Mouse (Mus musculus): Measurements from ENCODE around the gene Coq5. TPM values are rescaled to one million over a fixed set of nuclear protein-coding genes. Genes with fewer than 3 reads are reported as not detected.

Coq5 gene
- polyA plus RNA-seq, 1 experiment, result 103 TPM

DNA sequence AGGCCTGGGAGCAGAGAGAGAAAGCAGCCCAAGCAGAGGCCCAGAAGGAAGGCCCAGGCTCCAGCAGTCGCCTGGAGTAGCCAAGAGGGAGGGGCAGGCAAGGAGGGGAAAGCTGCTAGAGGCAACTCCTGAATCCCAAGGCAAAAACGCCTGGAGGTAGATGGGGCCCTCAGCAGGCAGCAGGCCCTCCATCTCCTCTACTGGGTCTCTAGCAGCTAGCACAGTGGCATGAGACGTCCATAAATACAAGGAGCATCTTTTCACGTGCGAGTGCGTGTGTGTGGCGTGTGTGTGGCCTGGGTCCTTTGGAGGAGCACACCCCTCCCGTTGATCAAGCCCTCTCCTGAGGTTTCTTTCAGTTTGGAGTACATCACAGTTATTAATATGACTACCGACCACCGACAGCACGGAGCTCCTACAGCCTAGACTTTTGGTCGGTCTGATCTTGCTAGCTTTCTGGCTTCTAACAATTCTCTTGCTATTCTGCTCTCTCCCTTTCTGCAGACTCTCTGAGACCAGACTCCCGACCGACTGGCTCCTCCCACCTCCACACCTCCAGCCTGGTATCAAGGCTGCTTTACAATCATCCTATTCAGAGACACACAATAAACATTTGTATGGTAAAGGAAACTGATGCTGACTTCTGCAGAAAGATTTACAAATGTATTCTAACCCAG, 37.6 kb downstream of the Coq5 start:
- no peaks in the 10 kb centered on the region for H3K4me1 ChIP-seq (ENCODE audit: control insufficient read depth, insufficient read depth, insufficient read length, low read length)
- no peak overlapping the region for H3K27ac ChIP-seq (replicated peaks; ENCODE audit: low read depth, low read length)
- H3K4me3 ChIP-seq (ENCODE audit: insufficient read depth, low read depth, low read length), result no peak overlapping the region

DNA sequence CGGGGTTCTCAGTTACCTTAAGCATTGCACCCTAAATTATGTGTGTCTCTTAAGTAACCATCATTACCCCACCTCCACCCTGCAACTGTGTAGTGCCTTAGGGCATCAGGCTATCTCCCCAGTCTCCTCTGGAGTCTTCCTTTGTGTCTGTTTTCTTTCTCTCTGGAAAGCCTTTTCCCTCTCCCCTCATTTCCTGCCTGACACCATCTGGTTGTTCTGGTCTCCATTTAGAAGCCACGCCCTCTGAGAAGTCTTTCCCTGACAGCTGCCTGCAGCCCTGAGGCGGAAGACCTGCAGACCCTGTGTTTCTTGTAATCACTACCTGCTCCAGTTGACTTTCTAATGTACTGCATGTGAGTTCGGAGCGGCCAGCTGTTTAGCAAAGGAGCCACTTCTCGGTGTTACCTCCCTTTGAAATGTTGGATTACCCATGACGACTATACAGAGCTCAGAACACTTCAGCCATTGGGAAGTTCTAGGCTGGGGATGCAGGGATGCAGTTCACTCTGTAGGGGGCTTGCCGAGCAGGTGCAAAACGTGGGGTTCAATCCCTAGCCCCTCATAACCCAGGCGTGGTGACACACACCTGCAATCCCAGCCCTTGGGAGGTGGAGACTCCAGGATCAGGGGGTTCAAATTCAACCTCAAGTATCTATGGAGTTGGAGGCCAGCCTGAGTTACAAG, 38.3 kb downstream of the Coq5 start:
- H3K4me3 ChIP-seq (ENCODE audit: insufficient read depth, low read depth, low read length), result no peak overlapping the region
- no peak overlapping the region for H3K27ac ChIP-seq (replicated peaks; ENCODE audit: low read depth, low read length)
- no peaks in the 10 kb centered on the region for H3K4me1 ChIP-seq (ENCODE audit: control insufficient read depth, insufficient read depth, insufficient read length, low read length)

DNA sequence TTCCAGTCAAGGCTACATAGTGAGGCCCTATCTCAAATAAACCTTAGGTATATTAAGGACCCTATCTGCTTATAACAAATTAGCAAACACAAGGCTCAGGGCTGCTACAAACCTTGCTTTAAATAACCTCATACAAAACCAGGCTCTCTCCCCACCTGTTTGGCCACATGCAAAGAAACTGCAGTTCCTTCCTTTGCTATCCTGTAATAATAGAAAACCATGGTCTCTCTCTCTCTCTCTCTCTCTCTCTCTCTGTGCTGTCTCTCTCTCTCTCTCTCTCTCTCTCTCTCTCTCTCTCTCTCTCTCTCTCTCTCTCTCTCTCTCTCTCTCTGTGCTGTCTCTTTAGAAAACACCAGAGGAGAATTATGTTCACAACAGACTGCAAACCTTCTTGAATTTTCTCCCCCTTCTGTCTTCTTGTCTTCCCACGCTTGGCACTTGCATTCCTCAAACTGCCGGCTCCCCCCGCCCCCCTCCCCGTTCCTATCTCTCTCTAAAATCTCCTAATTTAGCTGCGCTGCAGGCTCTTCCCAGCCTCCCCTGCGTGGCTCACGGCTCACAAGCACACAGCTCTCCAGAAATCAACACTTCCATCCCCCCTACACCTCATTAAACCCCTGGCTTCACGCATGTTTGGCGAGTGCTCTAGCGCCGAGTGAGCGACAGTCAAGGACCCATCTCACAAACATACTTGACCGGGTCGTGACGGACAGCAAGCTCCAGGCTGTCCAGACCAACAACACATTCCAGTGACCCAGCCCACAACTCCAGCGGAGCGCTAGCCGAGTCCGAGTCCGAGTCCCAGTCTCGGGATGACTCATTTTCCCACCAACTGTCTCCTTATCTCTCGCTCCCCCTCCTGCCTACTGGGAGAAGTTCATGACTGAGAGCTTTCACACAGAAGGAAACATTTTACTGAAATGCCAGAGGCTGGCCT, 39.8 kb downstream of the Coq5 start:
- Histone ChIP-seq H3K27ac (replicated peaks; ENCODE audit: low read depth, low read length) (peak overlapping the region; percentile 70), H3K4me1 (ENCODE audit: control insufficient read depth, insufficient read depth, insufficient read length, low read length) (no peaks in the 10 kb centered on the region), H3K4me3 (ENCODE audit: insufficient read depth, low read depth, low read length) (peak overlapping the region; percentile 59)

DNA sequence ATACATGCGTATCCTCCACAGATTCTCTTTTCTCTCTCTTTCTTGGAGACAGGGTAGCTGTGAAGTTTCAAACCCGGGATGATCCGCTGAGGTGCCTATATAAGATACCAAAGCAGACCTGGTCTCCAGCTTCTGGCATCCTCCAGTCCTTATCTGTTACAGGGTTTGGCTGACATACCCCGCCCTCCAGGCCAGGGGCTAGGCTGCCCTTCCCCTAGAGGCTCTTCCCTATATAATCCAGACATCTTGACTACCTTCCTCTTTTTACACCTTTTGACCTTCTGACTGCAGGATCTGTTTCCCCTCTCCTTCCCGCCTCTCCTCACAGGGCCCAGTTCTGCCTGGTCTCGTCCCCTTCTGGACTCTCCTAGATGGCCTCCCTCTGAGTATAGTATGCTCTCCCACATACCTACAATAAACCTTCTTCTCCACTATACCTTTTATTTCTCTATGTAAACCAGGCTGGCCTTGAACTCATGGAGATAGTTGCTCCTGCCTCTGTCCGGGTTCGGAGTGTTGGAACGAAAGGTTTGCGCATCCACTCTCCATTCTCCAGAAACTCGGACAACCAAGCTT, 46.9 kb downstream of the Coq5 start:
- peak overlapping the region; percentile 79 for H3K4me3 ChIP-seq (ENCODE audit: insufficient read depth, low read depth, low read length)

DNA sequence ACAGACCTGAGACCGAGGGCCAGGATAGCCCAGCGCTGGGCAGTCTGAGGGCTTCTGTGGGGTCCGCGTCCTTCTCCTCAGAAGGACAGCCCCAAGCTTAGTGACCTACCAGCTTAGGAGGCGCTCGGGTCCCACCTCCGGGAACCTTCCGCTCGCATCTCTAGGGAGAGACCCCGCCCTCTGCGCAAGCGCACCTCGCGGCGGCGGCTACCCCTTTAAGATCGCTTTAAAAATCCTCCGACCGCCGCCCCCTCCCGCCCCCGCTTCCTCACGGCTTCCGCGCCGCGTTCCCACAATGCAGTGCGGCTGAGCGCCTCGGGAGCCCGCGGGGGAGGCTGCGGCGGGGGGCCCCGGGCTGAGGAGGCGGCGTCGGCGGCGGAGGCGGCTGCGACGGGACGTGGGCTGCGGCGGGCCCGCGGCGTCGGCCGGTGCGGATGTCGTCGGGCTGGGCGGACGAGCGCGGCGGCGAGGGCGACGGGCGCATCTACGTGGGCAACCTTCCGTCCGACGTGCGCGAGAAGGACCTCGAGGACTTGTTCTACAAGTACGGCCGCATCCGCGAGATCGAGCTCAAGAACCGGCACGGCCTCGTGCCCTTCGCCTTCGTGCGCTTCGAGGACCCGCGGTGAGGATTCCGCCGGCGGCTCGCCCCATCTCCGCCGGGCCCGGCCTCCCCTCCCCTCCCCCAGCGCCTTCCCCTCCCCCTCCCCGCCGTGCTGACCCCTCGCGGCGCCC, 47.6 kb downstream of the Coq5 start, which contains the start of gene Srsf9:
Srsf9 (plus strand) TSS at position 303 of the 735 bp plus-strand sequence.
- Histone ChIP-seq H3K4me1 (ENCODE audit: control insufficient read depth, insufficient read depth, insufficient read length, low read length) (0 out of 2 replicates have a peak, but pooled peaks cover 3% of the 10 kb centered on the region), H3K4me3 (ENCODE audit: insufficient read depth, low read depth, low read length) (peak within 1 kb of the TSS; percentile 79), H3K27ac (replicated peaks; ENCODE audit: low read depth, low read length) (peak within 1 kb of the TSS; percentile 82)

More for the DNA sequence above, 46.9 kb downstream of the Coq5 start:
- 0 out of 2 replicates have a peak, but pooled peaks cover 3% of the 10 kb centered on the region for H3K4me1 ChIP-seq (ENCODE audit: control insufficient read depth, insufficient read depth, insufficient read length, low read length)
- peak overlapping the region; percentile 82 for H3K27ac ChIP-seq (replicated peaks; ENCODE audit: low read depth, low read length)

DNA sequence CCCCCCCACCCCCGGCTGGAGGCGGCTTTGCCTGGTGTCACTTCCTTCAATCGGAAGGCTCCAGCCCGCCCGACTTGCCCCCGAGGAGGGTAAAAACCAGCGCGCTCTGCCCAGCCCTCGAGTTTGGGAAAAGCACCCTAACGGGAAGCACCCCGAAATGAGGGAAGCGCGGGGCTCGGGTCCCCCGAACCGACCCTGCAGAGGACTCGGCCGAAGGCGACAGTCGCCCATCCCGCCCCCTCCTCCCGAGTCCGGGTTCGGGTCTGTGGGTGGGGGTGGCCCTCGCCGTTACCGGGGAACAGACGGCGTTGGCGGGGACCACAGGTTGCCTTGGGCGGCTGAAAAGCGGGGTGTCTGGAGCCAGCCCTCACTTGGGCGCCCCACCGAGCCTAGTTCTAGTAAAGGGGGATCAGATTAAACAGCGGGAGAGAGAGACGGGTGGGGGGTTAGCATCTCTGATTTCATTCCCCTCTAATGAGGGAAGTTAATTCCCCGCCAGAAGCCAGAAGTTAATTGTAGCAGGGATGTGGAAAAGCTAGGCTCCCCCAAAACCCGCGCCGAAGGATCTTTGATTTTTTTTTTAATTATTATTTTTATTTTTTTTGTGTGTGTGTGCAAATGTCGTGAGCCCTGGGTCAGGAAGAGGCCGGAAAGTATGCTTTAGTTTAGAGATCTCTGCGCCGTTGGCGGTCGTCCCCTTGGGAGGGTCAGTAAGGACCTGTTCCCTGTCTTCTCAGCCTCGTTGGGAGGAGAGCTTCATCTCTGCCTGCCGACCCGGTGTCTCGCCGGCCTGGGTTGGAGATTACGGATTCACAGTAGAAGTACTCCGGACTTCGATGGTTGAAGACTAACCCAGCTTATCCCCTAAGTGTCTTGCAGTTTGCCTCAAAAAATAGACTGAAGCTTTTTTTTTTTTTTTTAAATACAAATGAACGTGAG, 48.4 kb downstream of the Coq5 start:
- H3K4me3 ChIP-seq (ENCODE audit: insufficient read depth, low read depth, low read length), result peak overlapping the region; percentile 71
- H3K4me1 ChIP-seq (ENCODE audit: control insufficient read depth, insufficient read depth, insufficient read length, low read length), result 0 out of 2 replicates have a peak, but pooled peaks cover 3% of the 10 kb centered on the region
- peak overlapping the region; percentile 48; the same call in 1 of the 2 replicates for H3K27ac ChIP-seq (replicated peaks; ENCODE audit: low read depth, low read length)

DNA sequence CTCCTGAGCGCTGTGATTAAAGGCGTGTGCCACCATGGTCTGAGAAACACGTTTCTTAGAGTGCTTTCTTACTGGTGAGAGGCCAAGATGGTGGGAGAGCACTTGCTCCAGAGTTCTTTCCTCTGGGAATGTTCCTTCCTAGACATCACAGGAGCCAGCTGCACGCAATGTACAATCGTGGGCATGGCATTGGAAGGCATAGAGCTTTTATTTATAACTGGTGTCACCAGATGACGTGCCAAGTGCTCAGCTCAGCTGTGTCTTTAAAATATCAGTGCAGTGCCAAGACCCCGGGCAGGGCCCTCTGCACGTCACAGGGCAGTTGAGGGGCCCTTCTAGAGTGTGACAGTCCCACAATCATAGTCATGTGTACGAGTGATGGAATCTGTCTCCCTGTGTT, 51.5 kb downstream of the Coq5 start:
- no peak overlapping the region for H3K4me3 ChIP-seq (ENCODE audit: insufficient read depth, low read depth, low read length)
- no peak overlapping the region for H3K27ac ChIP-seq (replicated peaks; ENCODE audit: low read depth, low read length)
- 0 out of 2 replicates have a peak, but pooled peaks cover 3% of the 10 kb centered on the region for H3K4me1 ChIP-seq (ENCODE audit: control insufficient read depth, insufficient read depth, insufficient read length, low read length)

DNA sequence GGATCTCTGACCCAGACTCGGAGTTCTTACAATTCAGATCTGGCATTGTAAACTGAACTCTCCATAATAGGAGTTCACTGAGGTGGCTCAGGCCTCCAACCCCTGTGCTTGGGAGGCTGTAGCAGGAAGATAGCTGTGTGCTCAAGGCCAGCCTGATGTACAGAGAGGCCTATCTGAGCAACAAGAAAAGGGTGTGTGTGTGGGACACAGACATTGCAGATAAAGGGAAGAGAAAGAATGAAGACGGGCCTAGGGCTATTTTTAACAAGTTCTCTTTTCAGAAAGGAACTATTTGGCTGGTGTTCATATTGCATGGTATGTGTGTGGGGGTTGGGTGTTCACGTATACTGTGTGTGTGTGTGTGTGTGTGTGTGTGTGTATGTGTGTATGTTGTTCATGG, 54.2 kb downstream of the Coq5 start:
- no peak overlapping the region for H3K27ac ChIP-seq (replicated peaks; ENCODE audit: low read depth, low read length)

DNA sequence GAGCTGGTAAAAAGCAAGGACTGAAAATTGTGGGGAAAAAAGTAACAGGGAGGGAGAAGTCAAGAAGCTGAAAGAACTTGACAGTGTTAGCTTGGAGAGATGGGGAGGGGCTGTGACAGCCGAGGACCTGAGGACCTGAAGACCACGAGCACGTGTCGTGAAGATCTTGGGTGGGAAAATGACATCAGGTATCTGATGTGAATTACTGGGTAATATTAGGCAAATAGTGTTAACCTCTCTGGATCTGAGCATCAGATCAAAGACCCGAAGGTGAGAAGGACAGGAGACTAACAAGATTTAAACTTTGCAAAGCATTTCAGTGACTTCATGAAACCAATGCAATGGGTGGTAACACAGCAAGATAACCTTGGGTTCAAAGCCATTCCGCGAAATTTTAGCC, 60.5 kb downstream of the Coq5 start:
- no peak overlapping the region for H3K27ac ChIP-seq (replicated peaks; ENCODE audit: low read depth, low read length)
- peaks cover 4% of the 10 kb centered on the region; the same call in 1 of the 2 replicates for H3K4me1 ChIP-seq (ENCODE audit: control insufficient read depth, insufficient read depth, insufficient read length, low read length)
- no peak overlapping the region for H3K4me3 ChIP-seq (ENCODE audit: insufficient read depth, low read depth, low read length)

More for the DNA sequence above, 54.2 kb downstream of the Coq5 start:
- H3K4me1 ChIP-seq (ENCODE audit: control insufficient read depth, insufficient read depth, insufficient read length, low read length), result no peaks in the 10 kb centered on the region
- H3K4me3 ChIP-seq (ENCODE audit: insufficient read depth, low read depth, low read length), result no peak overlapping the region

DNA sequence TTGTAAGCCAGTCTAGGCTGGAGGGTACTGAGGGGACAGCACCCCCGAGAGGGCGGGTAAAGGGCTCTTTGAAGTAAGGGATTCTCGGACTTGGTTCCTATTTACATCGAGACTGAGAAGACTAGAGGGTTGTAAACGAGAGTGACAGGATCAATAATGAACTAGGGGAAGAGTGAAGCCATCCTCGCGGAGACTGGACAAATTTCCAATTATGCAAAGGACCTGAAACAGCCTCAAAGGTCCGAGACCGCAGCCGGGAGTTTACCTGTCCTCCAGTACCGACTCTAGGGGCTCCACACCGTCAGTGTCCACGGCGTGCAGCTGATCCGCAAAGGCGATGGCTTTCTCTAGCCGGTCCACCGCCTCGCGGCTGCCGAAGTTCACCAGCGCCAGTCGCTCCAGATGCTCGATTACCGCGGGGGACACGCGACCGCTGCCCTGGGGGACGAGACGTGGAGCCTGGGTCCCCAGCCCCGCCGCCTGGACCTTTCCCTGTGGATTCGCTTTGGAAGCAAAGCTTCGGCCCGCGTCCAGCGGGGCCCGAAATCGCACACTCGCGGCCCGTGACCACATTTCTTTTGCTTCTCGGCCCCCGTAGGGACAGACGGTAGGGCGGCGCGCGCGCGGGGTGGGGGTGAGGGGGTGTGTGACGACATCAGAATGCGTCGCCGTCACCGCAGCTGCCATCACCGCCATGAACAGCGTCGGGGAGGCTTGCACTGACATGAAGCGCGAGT, 61.3 kb downstream of the Coq5 start, which contains the start of the genes Gatc and Triap1:
Gatc (minus strand) TSS at position 602 of the 737 bp plus-strand sequence.
Triap1 (plus strand) TSS at position 649 of the 737 bp plus-strand sequence.
- Histone ChIP-seq H3K4me1 (ENCODE audit: control insufficient read depth, insufficient read depth, insufficient read length, low read length) (peaks cover 4% of the 10 kb centered on the region; the same call in 1 of the 2 replicates), H3K4me3 (ENCODE audit: insufficient read depth, low read depth, low read length) (peak within 1 kb of the TSS; percentile 97), H3K27ac (replicated peaks; ENCODE audit: low read depth, low read length) (peak within 1 kb of the TSS; percentile 67)

DNA sequence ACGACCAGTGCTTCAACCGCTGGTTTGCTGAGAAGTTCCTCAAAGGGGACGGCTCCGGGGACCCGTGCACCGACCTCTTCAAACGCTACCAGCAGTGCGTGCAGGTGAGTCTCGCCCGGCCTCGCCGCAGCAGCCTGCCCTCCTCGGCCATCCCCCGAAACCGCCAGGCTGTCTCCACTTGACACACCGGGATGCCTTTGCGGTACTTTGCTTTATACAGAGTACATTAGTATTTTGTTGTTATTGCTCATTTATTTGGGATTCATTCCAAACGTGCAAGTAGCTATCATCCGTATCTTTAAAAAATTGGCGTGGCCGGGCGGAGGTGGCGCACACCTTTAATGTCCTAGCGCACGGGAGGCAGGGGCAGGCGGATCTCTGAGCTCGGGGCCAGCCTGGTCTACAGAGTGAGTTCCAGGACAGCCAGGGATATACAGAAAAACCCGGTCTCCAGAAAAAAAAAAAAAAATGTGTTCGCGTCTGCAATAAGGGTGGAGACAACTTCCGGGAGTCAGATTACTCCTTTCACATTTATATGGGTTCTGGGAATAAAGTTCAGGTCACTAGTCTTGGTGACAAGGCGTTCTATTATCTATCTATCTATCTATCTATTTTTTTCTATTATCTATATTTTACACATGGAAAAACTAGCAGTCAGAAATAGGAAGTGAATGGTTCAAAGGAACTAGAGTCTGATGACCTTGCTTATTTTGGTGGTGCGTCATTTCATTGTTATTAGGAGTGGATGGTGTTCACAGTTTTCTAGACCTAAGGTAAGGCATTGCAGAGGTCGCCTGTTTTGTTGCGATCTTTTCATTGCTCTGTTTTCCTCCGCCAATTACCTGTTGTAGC, 62.1 kb downstream of the Coq5 start:
- H3K4me1 ChIP-seq (ENCODE audit: control insufficient read depth, insufficient read depth, insufficient read length, low read length), result peaks cover 4% of the 10 kb centered on the region; the same call in 1 of the 2 replicates
- H3K4me3 ChIP-seq (ENCODE audit: insufficient read depth, low read depth, low read length), result peak overlapping the region; percentile 97
- H3K27ac ChIP-seq (replicated peaks; ENCODE audit: low read depth, low read length), result 0 out of 2 replicates have a peak overlapping the region, but pooled peaks have one; percentile 1

All from brown adipose tissue, adult 24 weeks (tissue).